Comparison of ENCODE assay signal across 17 mouse cellular contexts in genomic region chr6:4171561-4171960, GRCm38 (mm10).
"Had no signal": no experiment of that assay in that cellular context is flagged by ENCODE, and none has a peak within 500 bp of the region (broad histone marks: within the 10 kb centered on the region; RNA-seq: fewer than 3 reads in every experiment).

No protein-coding gene starts in this region.

- DNase-seq: gastrocnemius, postnatal 14 days; gastrocnemius, postnatal 36 days; heart, adult 11 months; heart, adult 2 months; heart, postnatal 14 days; heart, postnatal 36 days; kidney, adult 11 months; kidney, adult 2 months; kidney, adult 9 months; kidney, postnatal 14 days; kidney, postnatal 36 days; layer of hippocampus, adult 9-11 months; layer of hippocampus, postnatal 36 days; left cerebral cortex, postnatal 4 days had no signal

- ATAC-seq: hindbrain, postnatal 0 days; intestine, embryonic 16.5 days; liver, embryonic 12.5 days had no signal
